Mouse (Mus musculus): ENCODE data around the gene Scn5a.

Gene Scn5a

DNA sequence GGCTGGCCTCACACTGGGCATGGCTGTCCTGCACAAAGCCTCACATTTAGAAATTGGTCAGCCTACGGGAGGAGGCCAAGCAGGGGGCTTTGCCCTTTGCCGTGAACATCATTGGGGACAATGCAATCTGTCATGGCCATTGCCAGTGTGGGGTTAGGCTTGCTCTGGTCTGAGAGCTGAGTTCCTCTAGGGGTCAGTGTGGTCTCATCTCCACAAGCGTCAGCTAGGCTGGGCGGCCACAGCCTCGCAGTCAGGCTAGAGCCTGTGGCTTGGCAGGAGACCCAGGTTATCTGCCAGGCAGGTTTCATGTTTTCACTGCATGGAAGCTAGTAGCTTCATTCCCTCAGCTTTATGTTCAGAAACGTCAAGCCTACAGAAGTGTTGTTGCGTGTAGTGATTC is 113.2 kb downstream of the Scn5a start:
- in situ Hi-C loops (cut with MboI, MseI) = no loop called here

- in situ Hi-C loops (cut with MboI, MseI) = no loop called here
Measured at GRCm38 (mm10) chr9:119465056-119465455, 113.8 kb downstream of the Scn5a start.

- in situ Hi-C loops (cut with MboI, MseI) = no loop called here
Measured at GRCm38 (mm10) chr9:119460410-119460809, 118.4 kb downstream of the Scn5a start.

DNA sequence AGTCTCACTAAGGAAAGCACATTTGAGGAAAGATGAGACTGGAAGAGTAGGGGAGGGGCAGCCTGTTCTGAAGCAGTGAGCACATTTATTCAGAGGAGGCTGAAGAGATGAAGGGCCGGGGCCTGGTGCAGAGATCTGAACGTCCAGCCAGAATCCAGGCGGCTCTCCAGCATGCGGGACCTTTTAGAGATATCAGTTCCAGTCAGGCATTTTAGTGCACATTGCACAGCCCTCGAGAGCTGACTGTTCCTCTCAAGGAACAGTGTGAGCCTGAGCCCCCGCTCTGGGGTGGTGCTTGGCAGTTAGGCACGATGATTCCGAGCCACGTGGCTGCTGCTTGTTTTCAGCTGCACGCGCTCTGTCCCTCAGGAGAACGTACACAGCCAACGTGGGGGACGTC is 121.7 kb downstream of the Scn5a start:
- in situ Hi-C loops (cut with MboI, MseI) = no loop called here

- in situ Hi-C loops (cut with MboI, MseI) = no loop called here
Measured at GRCm38 (mm10) chr9:119455967-119456366, 122.8 kb downstream of the Scn5a start.

DNA sequence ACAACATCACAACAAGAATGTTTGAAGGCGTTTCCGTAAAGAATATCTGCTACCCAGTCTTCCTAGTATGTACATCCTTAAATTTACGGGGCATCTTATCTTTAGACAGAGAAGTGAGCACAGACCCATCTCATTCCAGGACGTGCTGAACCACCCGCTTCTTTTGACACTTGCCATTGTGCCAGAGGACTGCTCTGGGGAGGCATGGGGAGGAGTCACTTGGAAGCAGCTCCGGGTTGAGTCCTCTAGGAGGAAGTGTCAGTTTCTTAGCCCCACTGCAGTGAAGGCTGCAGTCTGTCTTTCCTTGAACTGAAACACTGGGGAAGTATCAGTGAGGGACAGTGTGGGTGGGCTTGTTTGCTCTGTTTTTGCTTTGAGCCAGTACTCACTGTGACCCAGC is 133.1 kb downstream of the Scn5a start:
- in situ Hi-C loops (cut with MboI, MseI) = no loop called here

GRCm38 (mm10) chr9:119444738-119445429 is 133.9 kb downstream of the Scn5a start, which contains the start of gene Exog:
Gene Exog (plus strand): TSS chr9:119444943.
- in situ Hi-C loops (cut with MboI, MseI) = no loop called here

- in situ Hi-C loops (cut with MboI, MseI) = no loop called here
Measured at GRCm38 (mm10) chr9:119438498-119439000, 140.3 kb downstream of the Scn5a start.

DNA sequence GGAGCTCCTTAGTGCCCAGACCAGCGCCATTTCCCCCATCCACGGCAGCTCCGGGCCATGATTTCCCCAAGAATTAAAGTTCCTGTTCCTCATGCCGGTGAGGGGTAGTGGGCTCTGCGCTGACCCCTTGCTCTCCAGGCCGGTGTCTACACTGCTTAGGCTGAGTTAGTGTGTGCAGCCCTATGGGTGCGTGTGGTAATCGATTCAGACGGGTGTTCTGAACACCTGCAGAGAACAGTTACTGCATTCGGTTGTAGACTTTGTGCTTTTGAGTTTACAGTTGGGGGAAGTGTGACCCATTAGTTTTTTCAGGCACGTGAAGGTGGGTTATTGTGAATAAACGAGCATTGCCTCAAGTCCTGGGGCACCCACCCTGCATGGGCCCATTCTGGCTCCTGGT is 140.8 kb downstream of the Scn5a start:
- in situ Hi-C loops (cut with MboI, MseI) = no loop called here

DNA sequence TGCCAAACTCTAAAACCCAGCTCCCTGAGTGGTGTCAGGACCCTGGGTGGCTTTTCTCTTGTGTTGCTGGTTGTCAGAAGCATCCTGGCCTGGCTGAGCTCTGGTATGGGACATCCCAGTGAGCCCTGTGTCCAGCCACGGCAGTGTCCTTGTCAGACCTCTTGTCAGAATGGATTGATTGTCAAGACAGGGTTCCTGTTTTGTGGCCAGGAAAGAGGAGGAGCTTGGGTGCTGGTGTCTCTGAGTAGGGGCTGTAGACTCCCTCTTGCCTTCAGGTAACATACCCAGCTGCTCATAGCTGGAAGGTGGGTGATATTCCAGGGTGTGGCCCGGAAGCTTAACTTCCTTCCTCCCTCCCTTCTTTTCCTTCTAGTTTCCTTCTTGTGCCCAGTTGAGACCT is 143.0 kb downstream of the Scn5a start:
- in situ Hi-C loops (cut with MboI, MseI) = no loop called here
